Mouse (Mus musculus) stomach, postnatal 0 days (tissue): ENCODE results near the gene Asna1.

Source experiments
- CTCF ChIP-seq: IDR thresholded peaks from 2 replicates; pipeline ENCODE4 v1.5.1; 2016; ENCODE audit warnings: antibody characterized with exemption, low read depth, mild to moderate bottlenecking, moderate library complexity
- EP300 ChIP-seq: optimal IDR thresholded peaks from 2 replicates; pipeline ENCODE3; 2016; ENCODE audit warnings: antibody characterized with exemption

GRCm38 (mm10) chr8:85014431-85014830 lies 10.7 kb downstream of the Asna1 start, which contains the start of gene Best2:
- TF ChIP-seq CTCF (no peak), EP300 (no peak)
